Mouse (Mus musculus) gastrocnemius, postnatal 4 days (tissue): ENCODE measurements around the gene Dcaf6. TPM values are rescaled to one million over a fixed set of nuclear protein-coding genes. Genes with fewer than 3 reads are reported as not detected.
"Not testable (repeated sequence)": the region's sequence is repeated elsewhere in the genome, so short reads cannot be mapped to it uniquely, and the experiment has no call there.

Experiments used
- DNase-seq, 2 experiments: peaks; one replicate each; pipeline ENCODE4 v3.0.0; 2021 to 2022; ENCODE audit warnings: low spot score in 2 of 2, mixed read lengths in 2 of 2
- total RNA-seq, 2 experiments: library from RNA; stranded (reverse); gene quantifications; 2 replicates each; pipeline ENCODE4 v1.2.3; 2021

Gene Dcaf6
- total RNA-seq, 2 experiments from 2014 or later, result 89.2 to 104 TPM

- DNase-seq, result no peak
Observed at GRCm38 (mm10) chr1:165426254-165426653, 34.0 kb downstream of the Dcaf6 start.

- DNase-seq, result no peak
Observed at GRCm38 (mm10) chr1:165421357-165421915, 38.8 kb downstream of the Dcaf6 start.

GRCm38 (mm10) chr1:165396401-165396805, 63.9 kb downstream of the Dcaf6 start:
- DNase-seq, result no peak

- DNase-seq, result no peak
Observed at GRCm38 (mm10) chr1:165395940-165396339, 64.3 kb downstream of the Dcaf6 start.

GRCm38 (mm10) chr1:165394836-165395235, 65.4 kb downstream of the Dcaf6 start:
- no peak for DNase-seq

- no peak for DNase-seq
Observed at GRCm38 (mm10) chr1:165393033-165393432, 67.2 kb downstream of the Dcaf6 start.

- no peak for DNase-seq
Observed at GRCm38 (mm10) chr1:165388716-165389115, 71.6 kb downstream of the Dcaf6 start.

- no peak for DNase-seq
Observed at GRCm38 (mm10) chr1:165386525-165386923, 73.8 kb downstream of the Dcaf6 start.

GRCm38 (mm10) chr1:165385810-165386524, 74.3 kb downstream of the Dcaf6 start:
- DNase-seq, result no peak

GRCm38 (mm10) chr1:165373839-165374238, 86.4 kb downstream of the Dcaf6 start:
- no peak for DNase-seq

GRCm38 (mm10) chr1:165370990-165371389, 89.3 kb downstream of the Dcaf6 start:
- DNase-seq, result no peak

GRCm38 (mm10) chr1:165365057-165365456, 95.2 kb downstream of the Dcaf6 start:
- DNase-seq, result no peak

- no peak for DNase-seq
Observed at GRCm38 (mm10) chr1:165363271-165363670, 97.0 kb downstream of the Dcaf6 start.

- DNase-seq, result no peak
Observed at GRCm38 (mm10) chr1:165356347-165356746, 103.9 kb downstream of the Dcaf6 start.

GRCm38 (mm10) chr1:165348627-165349026, 111.6 kb downstream of the Dcaf6 start:
- DNase-seq, result no peak

GRCm38 (mm10) chr1:165344453-165344852, 115.8 kb downstream of the Dcaf6 start:
- DNase-seq, result no peak

GRCm38 (mm10) chr1:165342126-165342525, 118.1 kb downstream of the Dcaf6 start:
- DNase-seq, result no peak

- no peak for DNase-seq
Observed at GRCm38 (mm10) chr1:165332797-165333196, 127.5 kb downstream of the Dcaf6 start.

- no peak for DNase-seq
Observed at GRCm38 (mm10) chr1:165330859-165331258, 129.4 kb downstream of the Dcaf6 start.

GRCm38 (mm10) chr1:165328384-165329289, 131.6 kb downstream of the Dcaf6 start:
- DNase-seq, result not testable (repeated sequence)

GRCm38 (mm10) chr1:165327831-165328230, 132.4 kb downstream of the Dcaf6 start:
- no peak for DNase-seq

- no peak for DNase-seq
Observed at GRCm38 (mm10) chr1:165327370-165327769, 132.9 kb downstream of the Dcaf6 start.
